Mouse (Mus musculus) brown adipose tissue, adult 24 weeks (tissue): ENCODE results near the gene Prr19. TPM values are rescaled to one million over a fixed set of nuclear protein-coding genes. Genes with fewer than 3 reads are reported as not detected.
"Not testable (repeated sequence)": the region's sequence is repeated elsewhere in the genome, so short reads cannot be mapped to it uniquely, and the experiment has no call there.

Experiments
- H3K27ac ChIP-seq: fragments of 200-500 bp; replicated peaks from 2 replicates; pipeline ENCODE4 v1.5.1; 2012; ENCODE audit warnings: low read depth, mild to moderate bottlenecking, low read length
- H3K4me1 ChIP-seq: fragments of 200-500 bp; 2 replicates; pipeline ENCODE4 v1.6.1; 2012; ENCODE audit warnings: low read length, mixed read lengths; ENCODE audit not compliant: control insufficient read depth, insufficient read depth, insufficient read length
- H3K4me3 ChIP-seq: fragments of 200-500 bp; 2 replicates; pipeline ENCODE4 v1.5.1; 2012; ENCODE audit warnings: low read depth, mild to moderate bottlenecking, low read length, moderate library complexity; ENCODE audit not compliant: insufficient read depth
- polyA plus RNA-seq: library from polyadenylated mRNA; stranded (reverse); fragments of >200 nt; gene quantifications from 2 replicates; pipeline ENCODE4 v1.2.4, GENCODE M21; 2012; ENCODE audit not compliant: missing spikeins, insufficient read depth, insufficient read length

Gene Prr19
- not detected in 2 replicates for polyA plus RNA-seq

DNA sequence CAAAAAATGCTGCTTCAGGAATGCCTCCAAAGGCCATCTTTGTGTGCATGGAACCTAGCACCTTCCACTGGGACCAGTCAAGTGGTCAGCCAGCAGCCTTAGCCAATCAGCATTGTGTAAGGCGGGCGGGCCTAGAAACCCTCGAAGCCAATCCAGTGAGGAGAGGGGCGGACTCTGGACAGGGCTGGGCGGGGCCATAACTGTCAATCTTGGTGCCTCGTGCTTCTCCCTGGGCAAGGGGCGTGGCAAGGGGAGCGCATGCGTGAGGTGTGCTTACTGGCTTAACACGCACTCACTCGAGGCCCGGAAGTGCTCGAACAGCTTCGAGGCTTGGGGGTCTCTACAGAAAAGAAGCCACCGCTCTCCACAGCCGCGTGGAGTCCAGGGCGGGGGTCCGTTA is at the start of gene Prr19:
Gene Prr19, plus strand, starts transcription at position 349 of the 400 bp plus-strand sequence.
- no peaks in the 10 kb centered on the region for H3K4me1 ChIP-seq
- H3K4me3 ChIP-seq: no peak within 1 kb of the TSS
- no peak within 1 kb of the TSS for H3K27ac ChIP-seq

DNA sequence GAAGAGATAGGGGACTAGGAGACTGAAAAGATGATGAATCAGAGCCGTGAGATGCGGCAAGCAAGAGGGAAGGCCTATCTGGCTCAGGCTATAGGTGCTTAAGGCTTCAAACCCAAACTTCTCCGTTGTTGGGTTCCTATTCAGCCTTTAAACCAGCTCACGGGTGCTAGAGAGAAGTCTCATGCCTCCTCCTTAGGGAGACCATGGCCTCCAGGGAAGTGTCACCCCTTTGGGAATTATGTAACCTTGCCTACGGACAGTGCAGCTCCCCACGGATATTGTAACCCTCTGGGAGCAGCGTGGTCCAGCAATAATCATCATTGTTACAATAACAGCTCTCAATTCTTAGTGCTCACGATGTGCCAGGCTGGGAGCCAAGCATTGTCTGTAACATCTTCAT is 49.4 kb upstream of the Prr19 start:
- Histone ChIP-seq H3K4me1 (peaks cover 14% of the 10 kb centered on the region), H3K4me3 (peak overlapping the region; percentile 66), H3K27ac (peak overlapping the region; percentile 89)

DNA sequence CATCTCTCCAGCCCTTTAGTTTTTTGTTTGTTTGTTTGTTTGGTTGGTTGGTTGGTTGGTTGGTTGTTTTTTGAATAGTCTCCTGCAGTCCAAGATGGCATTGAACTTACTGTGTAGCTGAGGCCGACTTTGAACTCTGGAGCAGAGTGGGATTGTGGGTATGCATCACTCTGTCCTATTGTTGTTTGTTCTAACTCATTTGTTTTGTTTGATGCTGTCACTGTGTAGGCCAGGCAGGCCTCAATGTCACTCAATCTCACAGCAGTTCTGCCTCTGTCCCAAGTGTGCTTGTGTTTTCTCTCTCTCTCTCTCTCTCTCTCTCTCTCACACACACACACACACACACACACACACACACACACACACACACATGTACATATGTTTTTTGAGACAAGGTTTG is 39.3 kb upstream of the Prr19 start:
- Histone ChIP-seq H3K27ac (no peak overlapping the region), H3K4me1 (no peaks in the 10 kb centered on the region), H3K4me3 (no peak overlapping the region)

DNA sequence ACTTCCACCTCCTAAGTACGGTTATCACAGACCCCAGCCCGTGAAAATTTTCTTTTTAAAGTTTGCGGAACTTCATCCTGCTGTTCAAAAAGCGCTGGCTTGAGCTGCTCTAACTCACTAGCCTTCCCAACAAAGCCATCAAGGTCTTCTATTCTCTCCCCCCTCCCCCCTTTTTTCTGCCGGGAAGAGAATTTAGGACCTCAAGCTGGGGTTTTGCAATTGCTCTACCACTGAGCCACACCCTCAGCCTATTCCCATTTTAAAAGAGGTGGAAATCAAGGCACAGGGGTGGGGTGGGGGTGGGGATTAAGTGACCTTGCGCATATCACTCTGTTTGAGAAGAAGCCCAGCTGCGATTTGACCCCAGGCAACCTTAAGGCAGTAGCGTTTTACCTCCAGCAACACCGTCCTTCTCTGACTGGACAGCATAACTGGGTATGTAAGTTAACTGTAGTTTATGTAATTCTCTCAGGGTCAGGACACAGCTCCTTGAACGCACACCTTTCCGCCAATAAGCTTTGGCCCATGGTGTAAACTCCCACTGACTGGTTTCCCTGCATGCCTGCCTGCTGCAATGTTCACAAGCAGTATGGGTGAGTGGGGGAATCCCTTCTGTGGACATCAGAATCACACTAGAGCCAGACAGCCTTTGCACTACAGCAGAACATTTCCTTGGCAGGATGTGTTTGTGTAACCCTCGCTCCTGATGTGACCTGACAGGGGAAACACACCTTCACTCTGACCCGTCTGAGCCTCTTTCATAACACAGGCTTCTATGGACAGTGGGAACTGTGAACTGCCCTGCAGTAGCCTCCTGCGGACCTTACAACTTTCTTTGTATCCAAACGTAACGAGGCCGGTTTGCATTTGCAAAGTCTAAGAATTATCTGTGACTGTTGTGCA is 37.0 kb upstream of the Prr19 start:
- Histone ChIP-seq H3K4me1 (peaks cover 4% of the 10 kb centered on the region; the same call in 1 of the 2 replicates), H3K4me3 (no peak overlapping the region), H3K27ac (no peak overlapping the region)

DNA sequence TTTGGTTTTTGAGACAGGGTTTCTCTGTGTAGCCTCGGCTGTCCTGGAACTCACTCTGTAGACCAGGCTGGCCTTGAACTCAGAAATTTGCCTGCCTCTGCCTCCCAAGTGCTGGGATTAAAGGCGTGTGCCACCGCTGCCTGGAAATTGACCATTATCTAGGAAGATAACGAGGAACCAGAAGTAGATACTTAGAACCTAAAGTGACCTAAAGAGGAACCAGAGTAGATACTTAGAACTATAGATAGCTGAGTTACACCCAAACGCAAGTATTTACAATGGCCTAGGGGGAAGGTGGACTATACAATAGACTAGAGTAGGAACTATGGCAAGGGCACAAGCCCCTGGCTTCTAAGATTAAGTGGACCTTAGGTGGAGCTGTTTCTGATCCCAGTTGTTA is 35.5 kb upstream of the Prr19 start:
- H3K4me3 ChIP-seq, H3K27ac ChIP-seq: not testable (repeated sequence)
- H3K4me1 ChIP-seq: peaks cover 11% of the 10 kb centered on the region

DNA sequence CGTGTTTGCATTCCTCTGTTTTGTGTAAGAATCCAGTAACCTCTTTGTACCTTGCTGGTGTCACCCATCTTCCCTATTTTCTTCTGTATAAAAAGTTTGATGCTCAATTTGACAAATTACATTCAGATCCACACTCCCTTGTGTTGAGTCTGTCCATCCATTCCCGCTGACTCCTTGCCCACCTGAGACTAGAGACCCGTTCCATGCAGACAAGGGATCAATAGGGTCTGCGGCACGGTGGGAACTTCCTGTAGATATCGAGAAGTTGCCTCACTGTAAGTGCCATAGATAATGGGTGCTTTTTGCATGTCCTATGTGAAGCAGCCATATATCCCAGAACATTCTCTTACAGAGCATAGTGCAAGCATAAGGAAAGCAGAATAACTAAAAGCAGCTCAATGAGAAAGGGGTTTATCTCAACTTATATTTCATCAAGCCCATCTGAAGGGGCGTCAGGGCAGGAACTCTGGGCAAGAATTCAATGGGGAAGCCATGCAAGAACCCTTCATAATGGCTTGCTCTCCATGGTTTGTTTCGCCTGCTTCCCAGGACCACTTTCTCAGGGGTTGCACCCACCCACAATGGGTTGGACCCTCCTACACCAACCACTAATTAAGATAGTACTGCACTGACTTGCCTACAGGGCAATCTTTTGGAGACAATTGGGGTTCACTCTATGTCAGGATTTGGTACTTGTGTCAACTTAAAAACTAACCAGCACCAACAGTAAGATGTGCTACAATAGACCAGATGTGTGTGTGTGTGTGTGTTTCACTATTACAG is 34.8 kb upstream of the Prr19 start:
- H3K4me3 ChIP-seq: no peak overlapping the region
- peaks cover 11% of the 10 kb centered on the region for H3K4me1 ChIP-seq
- no peak overlapping the region for H3K27ac ChIP-seq

DNA sequence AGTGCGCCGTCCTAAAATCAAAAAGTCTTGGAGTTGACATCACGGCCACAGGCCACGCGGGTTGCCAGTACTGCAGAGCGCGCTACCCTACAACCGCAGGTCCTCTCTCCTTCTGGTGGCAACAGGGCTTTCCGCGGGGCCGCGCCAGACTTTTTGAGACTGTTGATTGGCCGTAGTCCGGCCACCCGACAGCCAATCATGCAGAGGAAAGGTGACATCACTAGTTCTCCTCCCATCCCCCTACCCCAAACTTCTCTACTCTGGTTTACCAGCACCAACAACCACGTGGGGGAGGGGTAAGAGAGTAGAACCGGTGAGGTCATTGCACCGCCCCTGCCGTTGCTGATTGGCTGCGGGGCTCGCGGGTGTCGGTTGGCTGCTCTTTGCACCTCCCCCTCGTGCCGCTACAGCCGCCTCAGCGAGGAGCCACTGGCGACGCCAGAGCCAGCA is 33.9 kb upstream of the Prr19 start, which contains the start of gene Cic:
Gene Cic, plus strand, starts transcription at position 404 of the 450 bp plus-strand sequence.
- H3K4me3 ChIP-seq: peak within 1 kb of the TSS; percentile 80
- peaks cover 11% of the 10 kb centered on the region for H3K4me1 ChIP-seq
- peak within 1 kb of the TSS; percentile 96 for H3K27ac ChIP-seq

DNA sequence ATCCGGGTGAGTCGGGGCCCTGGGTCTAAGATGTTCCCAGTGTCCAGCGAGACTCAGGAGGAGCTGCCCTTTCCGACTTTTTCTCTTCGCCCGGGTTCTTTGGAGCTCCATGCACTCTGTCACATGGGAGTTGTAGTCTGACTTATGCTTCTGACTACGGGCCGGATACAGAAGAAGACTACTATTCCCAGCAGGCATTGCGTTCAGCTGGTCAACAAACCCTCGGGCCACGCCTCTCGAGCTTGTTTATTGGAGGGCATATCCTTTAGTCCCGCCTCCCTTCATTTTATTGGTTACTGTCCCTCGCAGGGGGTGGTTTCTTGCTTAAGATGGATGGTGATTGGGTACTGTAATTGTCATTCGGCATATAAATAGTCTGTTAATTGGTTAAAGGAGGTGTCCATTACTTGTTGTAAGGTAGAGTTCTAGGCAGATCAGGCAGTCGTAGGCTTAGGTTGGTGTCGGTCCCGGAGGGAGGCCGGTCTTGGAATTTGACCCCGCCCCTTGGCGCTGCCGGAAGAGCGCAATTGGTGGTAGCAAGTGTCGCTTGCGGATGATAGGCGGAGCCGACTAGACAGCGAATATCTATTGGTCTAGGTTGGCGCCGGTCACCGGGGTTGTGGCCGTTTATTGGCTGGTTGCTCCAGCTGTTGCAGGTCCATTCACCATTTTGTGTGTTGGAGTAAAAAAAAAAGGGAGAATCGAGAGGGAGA is 33.3 kb upstream of the Prr19 start:
- H3K4me1 ChIP-seq: peaks cover 11% of the 10 kb centered on the region
- H3K27ac ChIP-seq: peak overlapping the region; percentile 96

DNA sequence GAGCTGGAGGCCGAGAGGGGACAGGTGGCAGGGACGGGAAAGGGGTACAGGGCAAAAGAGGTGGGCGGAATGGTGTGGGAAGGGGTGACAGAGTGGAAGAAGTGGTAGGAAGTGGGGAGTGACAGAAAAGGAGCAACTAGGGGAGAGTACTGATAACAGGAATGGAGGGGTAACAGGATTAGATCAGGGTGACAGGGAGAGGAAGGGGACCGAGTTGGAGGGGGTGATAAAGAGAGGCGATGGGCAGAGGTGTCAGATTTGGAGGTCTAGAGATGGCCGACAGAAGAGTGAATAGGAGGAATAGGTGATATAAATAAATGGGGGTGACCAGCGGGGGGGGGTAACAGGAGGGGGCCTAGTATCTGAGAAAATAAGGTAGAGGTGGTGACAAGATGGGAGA is 32.6 kb upstream of the Prr19 start:
- Histone ChIP-seq H3K4me1 (peaks cover 11% of the 10 kb centered on the region), H3K27ac (peak overlapping the region; percentile 67), H3K4me3 (peak overlapping the region; percentile 80)

More for the DNA sequence above, 33.3 kb upstream of the Prr19 start:
- peak overlapping the region; percentile 80 for H3K4me3 ChIP-seq

DNA sequence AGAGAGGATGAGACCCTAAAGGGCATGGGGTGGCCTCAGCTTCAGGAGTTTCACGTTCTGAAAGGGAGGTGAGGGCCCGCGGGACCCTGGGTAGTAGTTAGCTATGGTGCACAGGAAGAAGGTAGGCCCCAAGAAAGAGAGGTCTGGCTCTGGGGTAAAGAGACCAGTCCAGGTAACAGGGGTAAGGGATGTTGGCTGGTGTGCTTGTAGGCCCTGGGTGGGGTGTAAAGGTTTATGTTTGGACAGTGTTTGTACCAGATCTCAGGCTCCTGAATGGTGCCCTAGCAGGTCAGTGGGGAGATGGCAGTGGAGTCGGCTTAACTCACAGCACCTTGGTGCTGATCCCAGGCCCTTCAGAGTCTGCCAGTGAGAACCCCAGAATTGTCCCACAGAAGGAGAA is 32.2 kb upstream of the Prr19 start:
- Histone ChIP-seq H3K27ac (peak overlapping the region; percentile 40), H3K4me3 (peak overlapping the region; percentile 80), H3K4me1 (peaks cover 11% of the 10 kb centered on the region)

DNA sequence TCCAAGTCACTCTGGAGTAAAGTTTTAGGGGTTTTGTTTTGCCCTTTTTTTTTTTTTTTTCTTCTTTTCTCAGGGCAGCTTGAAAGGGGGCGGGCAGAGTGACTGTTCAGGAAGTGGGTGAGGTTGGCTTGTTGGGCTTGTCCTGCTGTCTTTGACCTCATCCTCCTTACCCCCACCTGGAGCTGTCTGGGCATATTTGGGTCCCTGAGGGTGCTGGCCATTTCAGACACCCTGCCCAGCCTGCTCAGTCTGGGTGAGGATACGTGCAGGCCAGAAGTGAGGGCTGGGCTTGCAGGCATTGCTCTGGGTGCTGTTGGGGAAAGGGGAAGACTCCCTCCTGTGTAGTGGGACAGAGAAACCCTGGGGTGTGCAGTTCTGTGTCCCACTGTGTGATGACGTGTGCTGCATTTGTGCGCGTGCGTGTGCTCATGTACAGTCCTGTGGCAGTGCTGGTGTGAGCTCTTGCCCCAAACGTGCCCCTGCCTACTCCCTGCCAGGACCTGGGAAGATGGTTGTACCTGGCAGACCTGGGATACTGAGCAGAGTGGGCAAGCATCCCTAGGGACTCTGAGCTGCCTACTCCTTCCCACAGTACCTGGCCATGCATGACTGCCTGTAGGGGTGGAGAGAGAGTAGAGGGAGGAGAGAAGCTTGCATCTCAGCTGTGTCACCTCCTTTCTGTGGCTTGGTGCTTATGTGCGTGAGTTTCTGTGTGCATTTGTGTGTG is 31.5 kb upstream of the Prr19 start:
- Histone ChIP-seq H3K4me1 (peaks cover 12% of the 10 kb centered on the region), H3K4me3 (peak overlapping the region; percentile 80; the same call in 1 of the 2 replicates), H3K27ac (peak overlapping the region; percentile 47; the same call in 1 of the 2 replicates)

DNA sequence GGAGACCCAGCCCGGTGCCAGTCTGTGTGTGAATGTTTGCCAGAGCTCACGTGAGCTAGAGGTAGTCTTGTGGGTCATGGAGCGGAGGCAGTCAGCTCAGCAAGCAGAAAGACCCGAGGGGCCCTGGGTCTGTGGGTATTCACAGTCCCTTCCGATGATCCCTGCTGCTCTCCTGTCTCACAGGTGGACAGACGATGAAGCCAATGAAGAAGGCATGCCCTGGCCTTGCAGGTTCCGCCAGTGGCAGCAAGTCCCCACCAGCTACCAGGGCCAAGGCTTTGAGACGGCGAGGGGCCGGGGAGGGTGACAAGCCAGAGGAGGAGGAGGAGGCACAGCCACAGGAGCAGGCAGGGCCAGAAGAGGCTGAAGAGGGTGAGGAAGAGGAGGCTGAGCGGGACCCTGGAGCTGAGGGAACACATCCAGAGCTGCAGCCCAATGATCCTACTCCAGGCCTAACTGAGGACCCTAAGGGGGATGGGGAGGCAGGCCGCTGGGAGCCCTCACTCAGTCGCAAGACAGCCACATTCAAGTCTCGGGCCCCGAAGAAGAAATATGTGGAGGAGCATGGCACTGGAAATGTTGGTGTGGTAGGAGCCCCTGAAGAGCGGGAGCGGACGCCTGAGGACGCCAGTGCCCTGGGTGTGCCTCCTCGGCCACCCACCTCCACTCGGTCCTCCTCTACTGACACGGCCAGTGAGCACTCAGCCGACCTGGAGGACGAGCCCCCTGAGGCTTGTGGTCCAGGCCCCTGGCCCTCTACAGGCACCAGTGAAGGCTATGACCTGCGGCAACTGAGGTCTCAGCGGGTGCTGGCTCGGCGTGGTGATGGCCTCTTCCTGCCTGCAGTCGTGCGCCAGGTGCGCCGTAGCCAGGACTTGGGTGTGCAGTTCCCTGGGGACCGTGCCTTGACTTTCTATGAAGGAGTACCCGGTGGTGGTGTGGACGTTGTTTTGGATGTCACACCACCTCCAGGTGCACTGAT is 30.3 kb upstream of the Prr19 start:
- no peak overlapping the region for H3K4me3 ChIP-seq
- no peak overlapping the region for H3K27ac ChIP-seq
- peaks cover 19% of the 10 kb centered on the region for H3K4me1 ChIP-seq

DNA sequence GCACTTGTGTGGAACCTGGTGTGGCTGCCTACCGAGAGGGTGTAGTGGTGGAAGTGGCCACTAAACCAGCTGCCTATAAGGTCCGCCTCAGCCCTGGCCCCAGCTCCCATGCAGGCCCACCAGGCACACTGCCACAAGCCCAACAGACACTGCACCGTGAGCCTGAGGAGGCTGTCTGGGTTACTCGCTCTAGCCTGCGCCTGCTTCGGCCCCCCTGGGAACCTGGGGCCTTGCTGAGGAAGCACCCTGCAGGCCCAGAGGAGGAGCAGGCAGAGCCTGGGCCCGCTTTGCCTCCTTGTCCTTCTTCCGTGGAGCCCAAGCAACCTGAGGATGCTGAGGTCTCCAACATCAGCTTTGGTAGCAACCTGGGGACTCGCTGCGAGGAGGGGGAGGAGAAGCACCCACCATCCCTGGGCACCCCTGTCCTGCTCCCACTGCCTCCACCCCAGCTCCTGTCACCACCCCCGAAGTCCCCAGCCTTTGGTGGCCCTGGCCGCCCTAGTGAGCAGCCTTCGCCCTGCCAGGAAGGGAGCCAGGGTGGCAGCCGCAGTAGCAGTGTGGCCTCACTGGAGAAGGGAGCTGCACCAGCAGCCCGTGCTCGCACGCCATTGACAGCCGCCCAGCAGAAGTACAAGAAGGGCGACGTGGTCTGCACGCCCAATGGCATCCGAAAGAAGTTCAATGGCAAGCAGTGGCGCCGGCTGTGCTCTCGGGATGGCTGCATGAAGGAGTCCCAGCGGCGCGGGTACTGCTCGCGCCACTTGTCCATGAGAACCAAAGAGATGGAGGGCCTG is 29.4 kb upstream of the Prr19 start:
- H3K27ac ChIP-seq: no peak overlapping the region
- H3K4me3 ChIP-seq: no peak overlapping the region
- peaks cover 19% of the 10 kb centered on the region for H3K4me1 ChIP-seq
